In genomic region chr2:157870247-157870646, GRCm38 (mm10) we compare ENCODE assay signal across 17 mouse cellular contexts. TPM values are rescaled to one million over a fixed set of nuclear protein-coding genes. Genes with fewer than 3 reads are reported as not detected.
A peak's percentile ranks its signal among the peaks of the same experiment; 100 is the strongest.
DNase-seq lines count a peak whose midpoint lies in the region; ATAC-seq lines count a peak whose summit lies in the region.
"Had no signal": no experiment of that assay in that cellular context is flagged by ENCODE, and none has a peak within 500 bp of the region (broad histone marks: within the 10 kb centered on the region; RNA-seq: fewer than 3 reads in every experiment).

No protein-coding gene starts in this region.

- H3K27ac ChIP-seq in heart, embryonic 11.5 days (ENCODE audit: low read depth, low read length): no peak overlapping the region
- H3K27ac ChIP-seq in hindbrain, embryonic 11.5 days (ENCODE audit: low read depth, low read length): no peak overlapping the region
- H3K27ac ChIP-seq: embryonic facial prominence, embryonic 12.5 days; hindbrain, embryonic 12.5 days; liver, embryonic 15.5 days had no signal

- intact Hi-C loops in gastrocnemius, postnatal 14 days (cut with DNase I; ENCODE audit: low total_unique reads): no loop called here

- no peaks in the 10 kb centered on the region for H3K27me3 ChIP-seq in heart, embryonic 11.5 days (ENCODE audit: control insufficient read depth, insufficient read depth, low read length)
- H3K27me3 ChIP-seq in hindbrain, embryonic 11.5 days (ENCODE audit: control insufficient read depth, insufficient read depth, low read length): no peaks in the 10 kb centered on the region
- H3K27me3 ChIP-seq: embryonic facial prominence, embryonic 12.5 days; hindbrain, embryonic 12.5 days; liver, embryonic 15.5 days had no signal

- no peak overlapping the region for H3K4me2 ChIP-seq in heart, embryonic 11.5 days
- no peak overlapping the region for H3K4me2 ChIP-seq in hindbrain, embryonic 11.5 days (replicated peaks; ENCODE audit: low read depth, low read length)
- H3K4me2 ChIP-seq: embryonic facial prominence, embryonic 12.5 days; hindbrain, embryonic 12.5 days; liver, embryonic 15.5 days had no signal

- no peaks in the 10 kb centered on the region for H3K4me1 ChIP-seq in heart, embryonic 11.5 days (ENCODE audit: control insufficient read depth, insufficient read depth, low read length)
- H3K4me1 ChIP-seq in hindbrain, embryonic 11.5 days (replicated peaks; ENCODE audit: control insufficient read depth, insufficient read depth, low read length): no peaks in the 10 kb centered on the region
- H3K4me1 ChIP-seq: hindbrain, embryonic 12.5 days; liver, embryonic 15.5 days had no signal

- 0 out of 2 replicates have a peak, but pooled peaks cover 3% of the 10 kb centered on the region for H3K36me3 ChIP-seq in heart, embryonic 11.5 days (ENCODE audit: control insufficient read depth, insufficient read depth, low read length)
- no peaks in the 10 kb centered on the region for H3K36me3 ChIP-seq in hindbrain, embryonic 11.5 days (ENCODE audit: control insufficient read depth, insufficient read depth, low read length)
- H3K36me3 ChIP-seq: liver, embryonic 15.5 days had no signal

- no peak for ATAC-seq in heart, embryonic 11.5 days (replicated peaks; ENCODE audit: insufficient number of reproducible peaks, low FRiP score, low TSS enrichment)
- no peak for ATAC-seq in hindbrain, embryonic 11.5 days (ENCODE audit: low FRiP score)
- ATAC-seq: forebrain, embryonic 14.5 days; intestine, embryonic 16.5 days had no signal

- H3K4me3 ChIP-seq in heart, embryonic 11.5 days (ENCODE audit: low read depth, low read length): no peak overlapping the region
- H3K4me3 ChIP-seq in hindbrain, embryonic 11.5 days (ENCODE audit: low read depth, low read length): no peak overlapping the region
- H3K4me3 ChIP-seq: embryonic facial prominence, embryonic 12.5 days; hindbrain, embryonic 12.5 days; liver, embryonic 15.5 days had no signal

- H3K9me3 ChIP-seq in heart, embryonic 11.5 days (replicated peaks; ENCODE audit: control insufficient read depth, low read length): no peaks in the 10 kb centered on the region
- no peaks in the 10 kb centered on the region for H3K9me3 ChIP-seq in hindbrain, embryonic 11.5 days (ENCODE audit: control insufficient read depth, low read length)
- H3K9me3 ChIP-seq: embryonic facial prominence, embryonic 12.5 days; hindbrain, embryonic 12.5 days; liver, embryonic 15.5 days had no signal

- peak; percentile 60 for DNase-seq in adrenal gland, adult 2 months
- DNase-seq in adrenal gland, postnatal 4 days (ENCODE audit: low spot score in 2 of 2): no peak
- peak; percentile 28 to 49 for DNase-seq in heart, adult 9 months (ENCODE audit: low spot score in 2 of 2)
- peak; percentile 78 for DNase-seq in adrenal gland, postnatal 14 days
- peak; percentile 78 for DNase-seq in gastrocnemius, postnatal 14 days
- DNase-seq in hindbrain, embryonic 11.5 days (ENCODE audit: low spot score): no peak
- DNase-seq in natural killer cell, adult 2 months (ENCODE audit: low spot score in 2 of 2): no peak
- DNase-seq: cerebellum, adult 9-10 months; lung, postnatal 36 days; thymus, postnatal 4 days had no signal

- H3K9ac ChIP-seq in heart, embryonic 11.5 days (ENCODE audit: low read depth, low read length): no peak overlapping the region
- H3K9ac ChIP-seq in hindbrain, embryonic 11.5 days (ENCODE audit: low read depth, low read length): no peak overlapping the region
- H3K9ac ChIP-seq: embryonic facial prominence, embryonic 12.5 days; hindbrain, embryonic 12.5 days; liver, embryonic 15.5 days had no signal

- 81% methylated on average over 6 of the region's 6 CpGs for WGBS in heart, embryonic 11.5 days (ENCODE audit: insufficient replicate concordance)
- WGBS in hindbrain, embryonic 11.5 days: 89% methylated on average over 6 of the region's 6 CpGs

RNA-seq across cellular contexts. Expression of gene Vstm2l, which starts 44.2 kb away (rescaled TPM):
- 1 to 10 TPM; 1.6 to 2.0 TPM for total RNA-seq in adrenal gland, adult 2 months (2021)
- polyA plus RNA-seq in adrenal gland, adult 2 months (2012; rRNA removed): 6.4 and 9.0 TPM in 2 replicates
- total RNA-seq in adrenal gland, postnatal 4 days (2021): 10 to 100 TPM; 17.6 to 24.9 TPM
- 0.34 and 0.42 TPM in 2 replicates for polyA plus RNA-seq in heart, embryonic 11.5 days (2014; fragmentation: Nextera tagmentation; extraction: Ambion mirVana)
- total RNA-seq in adrenal gland, postnatal 14 days (2021): 1.7 and 7.7 TPM in 2 replicates
- total RNA-seq in gastrocnemius, postnatal 14 days (2021): not detected
- polyA plus RNA-seq in hindbrain, embryonic 11.5 days (2014; fragmentation: Nextera tagmentation; extraction: Ambion mirVana): 4.5 and 6.4 TPM in 2 replicates
- polyA plus RNA-seq: liver, embryonic 15.5 days; spleen, adult 2 months had no signal

Comparison
In these comparisons a context has a peak if more than half of its experiments do, and no peak if none do; other contexts are left out.
1. DNase-seq: peak in adrenal gland, adult 2 months (single experiment), heart, adult 9 months (2 of 2), adrenal gland, postnatal 14 days (single experiment) and gastrocnemius, postnatal 14 days (single experiment); none in adrenal gland, postnatal 4 days (0 of 2), hindbrain, embryonic 11.5 days (single experiment) and natural killer cell, adult 2 months (0 of 2).